ENCODE assay signal across 28 mouse cellular contexts in genomic region chr9:29265177-29265576, GRCm38 (mm10).
DNase-seq lines count a peak whose midpoint lies in the region; ATAC-seq and TF ChIP-seq lines count a peak whose summit lies in the region.
"Had no signal": no experiment of that assay in that cellular context is flagged by ENCODE, and none has a peak within 500 bp of the region (broad histone marks: within the 10 kb centered on the region; RNA-seq: fewer than 3 reads in every experiment).

No protein-coding gene starts in this region.

- WGBS in heart, embryonic 12.5 days, result 39% methylated on average over 4 of the region's 4 CpGs
- 38% methylated on average over 4 of the region's 4 CpGs for WGBS in heart, embryonic 11.5 days (ENCODE audit: insufficient replicate concordance)
- 36% methylated on average over 4 of the region's 4 CpGs for WGBS in heart, postnatal 0 days
- WGBS in kidney, postnatal 0 days, result 70% methylated on average over 4 of the region's 4 CpGs
- WGBS in kidney, embryonic 16.5 days, result 72% methylated on average over 4 of the region's 4 CpGs

- peak overlapping the region; percentile 28; the same call in 1 of the 2 replicates for H3K4me2 ChIP-seq in heart, embryonic 12.5 days
- H3K4me2 ChIP-seq in heart, embryonic 11.5 days, result no peak overlapping the region
- H3K4me2 ChIP-seq in heart, postnatal 0 days (ENCODE audit: low read depth, low read length), result 0 out of 2 replicates have a peak overlapping the region, but pooled peaks have one; percentile 25
- H3K4me2 ChIP-seq in kidney, postnatal 0 days (ENCODE audit: low read length), result no peak overlapping the region
- no peak overlapping the region for H3K4me2 ChIP-seq in kidney, embryonic 16.5 days (replicated peaks; ENCODE audit: low read depth, low read length)
- H3K4me2 ChIP-seq: forebrain, embryonic 12.5 days; hindbrain, embryonic 12.5 days; kidney, embryonic 15.5 days; liver, embryonic 12.5 days; neural tube, embryonic 12.5 days had no signal

- TF ChIP-seq EP300 in heart, postnatal 0 days (IDR thresholded peaks at IDR 0.05; ENCODE audit: low read depth), result no peak

- no peak overlapping the region for H3K9ac ChIP-seq in heart, embryonic 12.5 days
- H3K9ac ChIP-seq in heart, embryonic 11.5 days (ENCODE audit: low read depth, low read length), result no peak overlapping the region
- H3K9ac ChIP-seq in heart, postnatal 0 days (replicated peaks; ENCODE audit: low read depth, low read length), result no peak overlapping the region
- no peak overlapping the region for H3K9ac ChIP-seq in kidney, postnatal 0 days (ENCODE audit: low read depth, low read length)
- no peak overlapping the region for H3K9ac ChIP-seq in kidney, embryonic 16.5 days (replicated peaks; ENCODE audit: low read length)
- H3K9ac ChIP-seq: forebrain, embryonic 12.5 days; hindbrain, embryonic 12.5 days; kidney, embryonic 15.5 days; liver, embryonic 12.5 days; liver, postnatal 0 days; neural tube, embryonic 12.5 days had no signal

- DNase-seq in heart, postnatal 0 days (ENCODE audit: low spot score), result no peak
- DNase-seq in heart, postnatal 25 days (ENCODE audit: low spot score), result no peak
- DNase-seq in kidney, postnatal 0 days (ENCODE audit: low spot score), result peak; percentile 4
- DNase-seq in retina, embryonic 14.5 days (ENCODE audit: low spot score), result peak; percentile 22
- DNase-seq in ovary, adult 18-20 months (ENCODE audit: low spot score), result no peak
- DNase-seq: adrenal gland, postnatal 14 days; cerebellum, adult 11-12 months; cerebellum, adult 9-11 months; gastrocnemius, postnatal 10 days; kidney, adult 18-20 months; layer of hippocampus, postnatal 36 days; left cerebral cortex, postnatal 4 days; liver, postnatal 0 days; midbrain, embryonic 14.5 days; right cerebral cortex, postnatal 14 days had no signal

- H3K4me1 ChIP-seq in heart, embryonic 12.5 days (replicated peaks), result peaks cover 36% of the 10 kb centered on the region
- H3K4me1 ChIP-seq in heart, embryonic 11.5 days (ENCODE audit: control insufficient read depth, insufficient read depth, low read length), result peaks cover 23% of the 10 kb centered on the region
- H3K4me1 ChIP-seq in heart, postnatal 0 days (ENCODE audit: control insufficient read depth, insufficient read depth), result peaks cover 16% of the 10 kb centered on the region; the same call in 1 of the 2 replicates
- H3K4me1 ChIP-seq in kidney, postnatal 0 days (replicated peaks; ENCODE audit: insufficient read depth, low read length), result no peaks in the 10 kb centered on the region
- no peaks in the 10 kb centered on the region for H3K4me1 ChIP-seq in kidney, embryonic 16.5 days (ENCODE audit: insufficient read depth, low read length)
- H3K4me1 ChIP-seq: kidney, embryonic 15.5 days; liver, embryonic 12.5 days; neural tube, embryonic 12.5 days had no signal

- no peak overlapping the region for H3K4me3 ChIP-seq in heart, embryonic 12.5 days
- H3K4me3 ChIP-seq in heart, embryonic 11.5 days (ENCODE audit: low read depth, low read length), result no peak overlapping the region
- H3K4me3 ChIP-seq in heart, postnatal 0 days (ENCODE audit: low read depth, low read length), result no peak overlapping the region
- H3K4me3 ChIP-seq in kidney, postnatal 0 days (replicated peaks; ENCODE audit: low read depth, low read length), result no peak overlapping the region
- H3K4me3 ChIP-seq in kidney, embryonic 16.5 days (ENCODE audit: low read length), result no peak overlapping the region
- H3K4me3 ChIP-seq: erythroblast, embryonic 14.5 days; forebrain, embryonic 12.5 days; hindbrain, embryonic 12.5 days; kidney, embryonic 15.5 days; liver, embryonic 12.5 days; myocyte; neural tube, embryonic 12.5 days had no signal

- no peaks in the 10 kb centered on the region for H3K27me3 ChIP-seq in heart, embryonic 12.5 days (replicated peaks)
- H3K27me3 ChIP-seq in heart, embryonic 11.5 days (ENCODE audit: control insufficient read depth, insufficient read depth, low read length), result no peaks in the 10 kb centered on the region
- H3K27me3 ChIP-seq in heart, postnatal 0 days (ENCODE audit: control insufficient read depth, insufficient read depth, low read length), result no peaks in the 10 kb centered on the region
- H3K27me3 ChIP-seq in kidney, postnatal 0 days (ENCODE audit: insufficient read depth, low read length), result no peaks in the 10 kb centered on the region
- no peaks in the 10 kb centered on the region for H3K27me3 ChIP-seq in kidney, embryonic 16.5 days (ENCODE audit: insufficient read depth, low read length)
- H3K27me3 ChIP-seq: forebrain, embryonic 12.5 days; hindbrain, embryonic 12.5 days; kidney, embryonic 15.5 days; liver, embryonic 12.5 days; neural tube, embryonic 12.5 days had no signal

- TF ChIP-seq CTCF in heart, postnatal 0 days (IDR thresholded peaks at IDR 0.05; ENCODE audit: low read depth), result no peak
- no peak for TF ChIP-seq CTCF in kidney, postnatal 0 days (IDR thresholded peaks at IDR 0.05; ENCODE audit: low read depth)

- intact Hi-C loops in heart, postnatal 25 days (cut with DNase I), result no loop called here

- peak overlapping the region; percentile 3; the same call in 1 of the 2 replicates for H3K27ac ChIP-seq in heart, embryonic 12.5 days (ENCODE audit: poor library complexity, severe bottlenecking)
- H3K27ac ChIP-seq in heart, embryonic 11.5 days (ENCODE audit: low read depth, low read length), result no peak overlapping the region
- no peak overlapping the region for H3K27ac ChIP-seq in heart, postnatal 0 days (ENCODE audit: low read depth)
- no peak overlapping the region for H3K27ac ChIP-seq in kidney, postnatal 0 days
- no peak overlapping the region for H3K27ac ChIP-seq in kidney, embryonic 16.5 days (ENCODE audit: low read length)
- H3K27ac ChIP-seq: forebrain, embryonic 12.5 days; hindbrain, embryonic 12.5 days; kidney, embryonic 15.5 days; liver, embryonic 12.5 days; macrophage; neural tube, embryonic 12.5 days had no signal

- no peaks in the 10 kb centered on the region for H3K9me3 ChIP-seq in heart, embryonic 12.5 days (replicated peaks)
- no peaks in the 10 kb centered on the region for H3K9me3 ChIP-seq in heart, embryonic 11.5 days (replicated peaks; ENCODE audit: control insufficient read depth, low read length)
- H3K9me3 ChIP-seq in heart, postnatal 0 days (replicated peaks; ENCODE audit: control insufficient read depth, low read length), result no peaks in the 10 kb centered on the region
- no peaks in the 10 kb centered on the region for H3K9me3 ChIP-seq in kidney, postnatal 0 days (replicated peaks; ENCODE audit: low read length)
- no peaks in the 10 kb centered on the region for H3K9me3 ChIP-seq in kidney, embryonic 16.5 days (ENCODE audit: low read length)
- H3K9me3 ChIP-seq: forebrain, embryonic 12.5 days; hindbrain, embryonic 12.5 days; kidney, embryonic 15.5 days; liver, embryonic 12.5 days; neural tube, embryonic 12.5 days had no signal

- H3K36me3 ChIP-seq in heart, embryonic 12.5 days, result no peaks in the 10 kb centered on the region
- H3K36me3 ChIP-seq in heart, embryonic 11.5 days (ENCODE audit: control insufficient read depth, insufficient read depth, low read length), result no peaks in the 10 kb centered on the region
- no peaks in the 10 kb centered on the region for H3K36me3 ChIP-seq in heart, postnatal 0 days (replicated peaks; ENCODE audit: control insufficient read depth, insufficient read depth, low read length)
- H3K36me3 ChIP-seq in kidney, postnatal 0 days (ENCODE audit: insufficient read depth, low read length), result no peaks in the 10 kb centered on the region
- no peaks in the 10 kb centered on the region for H3K36me3 ChIP-seq in kidney, embryonic 16.5 days (ENCODE audit: insufficient read depth, low read length)
- H3K36me3 ChIP-seq: forebrain, embryonic 12.5 days; hindbrain, embryonic 12.5 days; kidney, embryonic 15.5 days; liver, embryonic 12.5 days; neural tube, embryonic 12.5 days had no signal

- 0 out of 2 replicates have a peak, but pooled peaks have one; percentile 29 for ATAC-seq in heart, embryonic 12.5 days (ENCODE audit: insufficient number of reproducible peaks, low FRiP score)
- no peak for ATAC-seq in heart, embryonic 11.5 days (replicated peaks; ENCODE audit: insufficient number of reproducible peaks, low FRiP score, low TSS enrichment)
- peak; percentile 36; the same call in 1 of the 2 replicates for ATAC-seq in heart, postnatal 0 days (ENCODE audit: insufficient read depth, low read depth)
- ATAC-seq in kidney, postnatal 0 days (replicated peaks; ENCODE audit: low FRiP score, low read depth), result no peak
- ATAC-seq in kidney, embryonic 16.5 days (ENCODE audit: low FRiP score, low TSS enrichment), result no peak
- ATAC-seq: CD4-positive, CD25-positive, alpha-beta regulatory T cell, adult 4 months; liver, embryonic 12.5 days; liver, postnatal 0 days; lung, postnatal 0 days had no signal

Comparison
In these comparisons a context has a peak if more than half of its experiments do, and no peak if none do; other contexts are left out.
1. ATAC-seq: peak in heart, embryonic 12.5 days (single experiment) and heart, postnatal 0 days (single experiment); none in heart, embryonic 11.5 days (single experiment), kidney, postnatal 0 days (single experiment) and kidney, embryonic 16.5 days (single experiment).
2. H3K4me2 ChIP-seq: peak in heart, embryonic 12.5 days (single experiment) and heart, postnatal 0 days (single experiment); none in heart, embryonic 11.5 days (single experiment), kidney, postnatal 0 days (single experiment) and kidney, embryonic 16.5 days (single experiment).
3. DNase-seq: peak in kidney, postnatal 0 days (single experiment) and retina, embryonic 14.5 days (single experiment); none in heart, postnatal 0 days (single experiment), heart, postnatal 25 days (single experiment) and ovary, adult 18-20 months (single experiment).